Mouse (Mus musculus): ENCODE data around the gene Filip1l.

GRCm38 (mm10) chr16:57417017-57417416, 64.1 kb downstream of the Filip1l start:
- TF ChIP-seq CTCF (IDR thresholded peaks at IDR 0.05; ENCODE audit: control insufficient read depth, insufficient read depth, low read length): no peak
- no peak for TF ChIP-seq POLR2A (IDR thresholded peaks at IDR 0.05; ENCODE audit: borderline replicate concordance, control insufficient read depth, low read depth, low read length)
